10 mouse cellular contexts compared by ENCODE assay signal in genomic region chr12:45597904-45598570, GRCm38 (mm10).
DNase-seq lines count a peak whose midpoint lies in the region.
"Had no signal": no experiment of that assay in that cellular context is flagged by ENCODE, and none has a peak within 500 bp of the region (broad histone marks: within the 10 kb centered on the region; RNA-seq: fewer than 3 reads in every experiment).

No protein-coding gene starts in this region.

- intact Hi-C loops in left cerebral cortex, postnatal 4 days (cut with DNase I) = no loop called here
- intact Hi-C loops in left cerebral cortex, postnatal 14 days (cut with DNase I) = no loop called here

- DNase-seq in adrenal gland, adult 2 months = peak; percentile 4
- no peak for DNase-seq in adrenal gland, adult 8-10 months
- peak; percentile 4 for DNase-seq in left cerebral cortex, postnatal 4 days
- no peak for DNase-seq in left cerebral cortex, postnatal 14 days (ENCODE audit: low spot score in 2 of 2)
- peak; percentile 8 to 26 for DNase-seq in kidney, postnatal 36 days
- DNase-seq in retina, postnatal 1 day = peak; percentile 15
- no peak for DNase-seq in right cerebral cortex, postnatal 14 days
- no peak for DNase-seq in testis, postnatal 10 days (ENCODE audit: low spot score)
- DNase-seq: cerebellum, postnatal 14 days; right cerebral cortex, postnatal 4 days had no signal

Comparison
In these comparisons a context has a peak if more than half of its experiments do, and no peak if none do; other contexts are left out.
1. DNase-seq: peak in adrenal gland, adult 2 months (single experiment), left cerebral cortex, postnatal 4 days (single experiment), kidney, postnatal 36 days (2 of 2) and retina, postnatal 1 day (single experiment); none in adrenal gland, adult 8-10 months (single experiment), left cerebral cortex, postnatal 14 days (0 of 2), right cerebral cortex, postnatal 14 days (single experiment) and testis, postnatal 10 days (single experiment).